Mouse (Mus musculus) forebrain, embryonic 11.5 days (tissue): ENCODE data around the gene Anpep. TPM values are rescaled to one million over a fixed set of nuclear protein-coding genes. Genes with fewer than 3 reads are reported as not detected.

Source experiments
- ATAC-seq: fragments of 200-750 bp; cut with Nextera tagmentation; replicated peaks from 2 replicates; pipeline ENCODE4 v1.8.0; 2017; ENCODE audit warnings: moderate TSS enrichment; ENCODE audit not compliant: low FRiP score
- DNase-seq: peaks from one replicate; pipeline ENCODE4 v3.0.0-alpha.2; 2017; ENCODE audit warnings: low spot score
- H3K27ac ChIP-seq: fragments of 300-500 bp; sonication (generic); 2 replicates; pipeline ENCODE4 v1.5.1; 2014; ENCODE audit warnings: low read depth, low read length
- H3K27me3 ChIP-seq: fragments of 300-500 bp; sonication (generic); 2 replicates; pipeline ENCODE4 v1.6.1; 2014; ENCODE audit warnings: mild to moderate bottlenecking, low read length, mixed read lengths; ENCODE audit not compliant: control insufficient read depth, insufficient read depth
- H3K36me3 ChIP-seq: fragments of 300-500 bp; sonication (generic); 2 replicates; pipeline ENCODE4 v1.6.1; 2014; ENCODE audit warnings: mild to moderate bottlenecking, low read length, moderate library complexity, mixed read lengths; ENCODE audit not compliant: control insufficient read depth, insufficient read depth
- H3K4me1 ChIP-seq: fragments of 300-500 bp; sonication (generic); replicated peaks from 2 replicates; pipeline ENCODE4 v1.6.1; 2014; ENCODE audit warnings: low read length, mixed read lengths; ENCODE audit not compliant: control insufficient read depth, insufficient read depth
- H3K4me2 ChIP-seq: fragments of 300-500 bp; sonication (generic); 2 replicates; pipeline ENCODE4 v1.6.1; 2014; ENCODE audit warnings: low read depth, mild to moderate bottlenecking, low read length, moderate library complexity, mixed read lengths; ENCODE audit not compliant: severe bottlenecking
- H3K4me3 ChIP-seq: fragments of 300-500 bp; sonication (generic); 2 replicates; pipeline ENCODE4 v1.5.1; 2014; ENCODE audit warnings: low read depth, low read length
- H3K9ac ChIP-seq: fragments of 300-500 bp; sonication (generic); 2 replicates; pipeline ENCODE4 v1.6.1; 2014; ENCODE audit warnings: low read length
- H3K9me3 ChIP-seq: fragments of 300-500 bp; sonication (generic); 2 replicates; pipeline ENCODE4 v1.6.1; 2016; ENCODE audit warnings: low read length, mixed read lengths; ENCODE audit not compliant: control insufficient read depth
- WGBS: fragments of 180-500 bp; shearing (Covaris S2); extraction: QIAGEN DNeasy Blood & Tissue Kit; methylation state at CpG from one replicate; pipeline ENCODE4 v1.1.7; 2014; 5-methylcytosine and 5-hydroxymethylcytosine counted together
- polyA plus RNA-seq: library from polyadenylated mRNA; unstranded; fragments of >200 nt; fragmentation: Nextera tagmentation; extraction: Ambion mirVana; gene quantifications from 2 replicates; pipeline ENCODE4 v1.2.1, GENCODE M21; 2014

The Anpep gene
- polyA plus RNA-seq, 1 experiment from 2014 or later = 4.1 TPM

GRCm38 (mm10) chr7:79832980-79833379, 27.9 kb downstream of the Anpep start:
- no peak for ATAC-seq

GRCm38 (mm10) chr7:79831585-79831984, 29.3 kb downstream of the Anpep start:
- Histone ChIP-seq H3K4me1 (no peaks in the 10 kb centered on the region), H3K36me3 (no peaks in the 10 kb centered on the region), H3K4me2 (no peak overlapping the region), H3K27ac (no peak overlapping the region), H3K9me3 (no peaks in the 10 kb centered on the region), H3K4me3 (no peak overlapping the region), H3K27me3 (no peaks in the 10 kb centered on the region), H3K9ac (no peak overlapping the region)
- 84% methylated on average over 6 of the region's 6 CpGs for WGBS
- ATAC-seq (no peak), DNase-seq (no peak)

More at GRCm38 (mm10) chr7:79832980-79833379, 27.9 kb downstream of the Anpep start:
- no peaks in the 10 kb centered on the region for H3K4me1 ChIP-seq
- H3K27ac ChIP-seq = no peak overlapping the region
- H3K4me3 ChIP-seq = no peak overlapping the region
- no peaks in the 10 kb centered on the region for H3K27me3 ChIP-seq
- DNase-seq = no peak
- no peak overlapping the region for H3K4me2 ChIP-seq
- H3K9ac ChIP-seq = no peak overlapping the region
- no peaks in the 10 kb centered on the region for H3K36me3 ChIP-seq
- H3K9me3 ChIP-seq = no peaks in the 10 kb centered on the region

DNA sequence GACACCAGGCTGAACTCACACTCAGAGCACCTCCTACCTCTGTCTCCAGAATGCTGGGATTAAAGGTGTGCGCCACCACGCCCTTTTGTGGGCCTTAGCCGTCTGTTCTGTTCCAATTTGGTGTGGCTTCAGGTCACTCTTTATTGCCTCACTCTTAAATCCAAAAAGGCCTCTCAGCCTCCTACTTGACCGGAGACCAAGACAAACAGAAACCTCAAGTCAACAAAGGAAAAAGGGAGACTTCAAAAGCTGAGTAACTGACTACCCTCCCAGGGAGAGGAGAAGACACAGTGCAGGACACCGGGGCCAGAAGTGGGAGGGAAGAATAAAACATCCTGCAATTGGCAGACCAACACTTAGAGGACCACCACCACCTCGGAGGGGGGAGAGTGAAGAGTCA, 29.7 kb downstream of the Anpep start:
- H3K9me3 ChIP-seq = no peaks in the 10 kb centered on the region
- H3K4me3 ChIP-seq = no peak overlapping the region
- WGBS = 82% methylated on average over 6 of the region's 6 CpGs
- H3K27me3 ChIP-seq = no peaks in the 10 kb centered on the region
- no peaks in the 10 kb centered on the region for H3K36me3 ChIP-seq
- DNase-seq = no peak
- H3K4me1 ChIP-seq = no peaks in the 10 kb centered on the region
- H3K27ac ChIP-seq = no peak overlapping the region
- H3K4me2 ChIP-seq = no peak overlapping the region
- no peak overlapping the region for H3K9ac ChIP-seq
- ATAC-seq = no peak

DNA sequence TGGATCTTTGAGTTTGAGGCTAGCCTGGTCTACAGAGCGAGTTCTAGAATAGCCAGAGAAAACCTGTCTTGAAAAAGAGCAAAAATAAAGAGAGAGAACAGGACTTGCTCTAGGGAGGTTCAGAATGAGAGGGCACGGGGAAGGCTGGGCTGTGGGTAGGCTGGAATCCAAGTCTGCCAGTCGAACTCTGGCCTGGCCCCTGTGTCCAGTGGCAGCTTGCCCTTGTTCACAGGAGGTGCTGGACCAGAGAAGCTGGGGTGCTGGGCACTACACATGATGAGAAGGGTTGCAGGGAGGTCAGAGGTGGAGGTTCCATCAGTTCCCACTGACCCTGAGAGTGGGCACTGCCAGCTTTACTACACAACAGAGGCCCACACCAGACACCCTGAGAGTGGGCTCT, 32.5 kb downstream of the Anpep start:
- H3K4me3 ChIP-seq = no peak overlapping the region
- WGBS = 78% methylated on average over 3 of the region's 3 CpGs
- DNase-seq (no peak), ATAC-seq (no peak)
- H3K36me3 ChIP-seq = no peaks in the 10 kb centered on the region
- no peaks in the 10 kb centered on the region for H3K27me3 ChIP-seq
- H3K9me3 ChIP-seq = no peaks in the 10 kb centered on the region; the same call in 1 of the 2 replicates
- H3K27ac ChIP-seq = no peak overlapping the region
- H3K4me2 ChIP-seq = no peak overlapping the region
- H3K9ac ChIP-seq = no peak overlapping the region
- no peaks in the 10 kb centered on the region for H3K4me1 ChIP-seq

GRCm38 (mm10) chr7:79822092-79822695, 38.7 kb downstream of the Anpep start:
- no peaks in the 10 kb centered on the region; the same call in 1 of the 2 replicates for H3K27me3 ChIP-seq
- no peak overlapping the region for H3K27ac ChIP-seq
- no peak overlapping the region for H3K4me3 ChIP-seq
- WGBS = 84% methylated on average over 12 of the region's 12 CpGs
- no peaks in the 10 kb centered on the region for H3K36me3 ChIP-seq
- H3K4me1 ChIP-seq = no peaks in the 10 kb centered on the region
- no peak for DNase-seq
- ATAC-seq = no peak
- H3K9ac ChIP-seq = no peak overlapping the region
- no peaks in the 10 kb centered on the region; the same call in 1 of the 2 replicates for H3K9me3 ChIP-seq
- H3K4me2 ChIP-seq = no peak overlapping the region

DNA sequence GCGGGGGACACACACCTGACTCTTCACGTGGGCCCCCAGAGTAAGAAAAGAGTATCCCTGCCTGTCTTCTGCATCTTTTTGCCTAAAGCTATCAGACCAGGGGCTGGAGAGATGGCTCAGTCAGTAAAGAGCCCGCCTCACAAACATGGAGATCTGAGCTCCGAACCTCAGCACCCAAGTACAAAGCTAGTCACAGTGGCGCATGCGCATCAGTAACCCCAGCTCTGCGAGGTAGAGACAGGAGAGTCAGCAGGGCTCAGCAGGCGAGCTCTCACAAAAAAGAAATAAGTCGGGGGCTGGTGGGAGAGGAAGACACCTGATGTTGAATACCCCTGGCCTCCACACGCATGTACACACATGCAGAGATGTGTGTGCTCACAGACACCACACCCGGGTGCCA, 40.9 kb downstream of the Anpep start:
- ATAC-seq (no peak), DNase-seq (no peak)
- H3K27ac ChIP-seq = no peak overlapping the region
- H3K4me1 ChIP-seq = no peaks in the 10 kb centered on the region
- H3K27me3 ChIP-seq = no peaks in the 10 kb centered on the region; the same call in 1 of the 2 replicates
- no peaks in the 10 kb centered on the region for H3K36me3 ChIP-seq
- no peak overlapping the region for H3K4me3 ChIP-seq
- no peak overlapping the region for H3K9ac ChIP-seq
- 45% methylated on average over 11 of the region's 11 CpGs for WGBS
- no peaks in the 10 kb centered on the region; the same call in 1 of the 2 replicates for H3K9me3 ChIP-seq
- no peak overlapping the region for H3K4me2 ChIP-seq

DNA sequence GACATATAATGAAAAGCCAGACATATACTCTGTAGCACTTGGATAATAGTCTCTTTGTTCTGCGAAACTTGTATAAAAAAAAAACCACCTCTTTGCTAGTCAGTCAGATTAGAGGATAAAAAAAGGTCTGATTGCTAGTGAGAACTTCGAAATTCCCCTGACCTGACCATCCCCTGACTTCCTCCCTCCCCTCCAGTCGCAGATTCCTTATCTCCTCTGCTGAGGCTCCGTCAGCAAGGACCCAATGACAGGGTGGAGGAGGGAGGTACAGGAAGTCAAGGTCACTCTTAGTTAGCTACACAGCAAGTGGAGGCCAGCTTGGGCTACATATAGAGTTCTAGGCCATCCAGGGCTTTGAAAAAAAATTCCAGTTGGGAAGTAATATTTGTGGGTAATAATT, 41.3 kb downstream of the Anpep start:
- H3K4me1 ChIP-seq = no peaks in the 10 kb centered on the region
- DNase-seq (no peak), ATAC-seq (no peak)
- H3K9me3 ChIP-seq = no peaks in the 10 kb centered on the region; the same call in 1 of the 2 replicates
- no peak overlapping the region for H3K9ac ChIP-seq
- H3K4me2 ChIP-seq = no peak overlapping the region
- 45% methylated on average over 4 of the region's 4 CpGs for WGBS
- H3K27ac ChIP-seq = no peak overlapping the region
- H3K27me3 ChIP-seq = no peaks in the 10 kb centered on the region; the same call in 1 of the 2 replicates
- H3K4me3 ChIP-seq = no peak overlapping the region
- H3K36me3 ChIP-seq = no peaks in the 10 kb centered on the region

- WGBS = 3% methylated on average over 6 of the region's 6 CpGs
- Histone ChIP-seq H3K4me1 (no peaks in the 10 kb centered on the region), H3K4me3 (no peak overlapping the region), H3K27me3 (no peaks in the 10 kb centered on the region; the same call in 1 of the 2 replicates), H3K27ac (no peak overlapping the region), H3K9me3 (no peaks in the 10 kb centered on the region), H3K4me2 (no peak overlapping the region), H3K9ac (no peak overlapping the region), H3K36me3 (no peaks in the 10 kb centered on the region)
- ATAC-seq (no peak), DNase-seq (no peak)
Observed at GRCm38 (mm10) chr7:79818321-79818720, 42.5 kb downstream of the Anpep start.

GRCm38 (mm10) chr7:79813409-79813808, 47.5 kb downstream of the Anpep start:
- DNase-seq = no peak
- Histone ChIP-seq H3K27me3 (peaks cover 9% of the 10 kb centered on the region), H3K9me3 (no peaks in the 10 kb centered on the region), H3K36me3 (no peaks in the 10 kb centered on the region), H3K27ac (no peak overlapping the region), H3K4me2 (no peak overlapping the region), H3K4me1 (peaks cover 4% of the 10 kb centered on the region; the same call in 1 of the 2 replicates), H3K9ac (no peak overlapping the region), H3K4me3 (no peak overlapping the region)
- no peak for ATAC-seq
- WGBS = 90% methylated on average over 1 of the region's 1 CpGs
